Mouse (Mus musculus) frontal cortex, postnatal 14 days (tissue): ENCODE data around the gene Olfr323.
A peak's percentile ranks its signal among the peaks of the same experiment; 100 is the strongest.

Experiments
- DNase-seq, 2 experiments: peaks; one replicate each; pipeline ENCODE4 v3.0.0; 2022; ENCODE audit warnings: low spot score in 2 of 2

Gene Olfr323

GRCm38 (mm10) chr11:58630401-58630800, at the start of gene Olfr323:
Gene Olfr323 (minus strand): TSS chr11:58630501.
- no peak for DNase-seq

- DNase-seq, result no peak
These were observed 41.5 kb upstream of the Olfr323 start for GRCm38 (mm10) chr11:58671825-58672224.

- no peak for DNase-seq
These were observed 39.0 kb upstream of the Olfr323 start for GRCm38 (mm10) chr11:58669252-58669651.

GRCm38 (mm10) chr11:58658596-58658995, 28.3 kb upstream of the Olfr323 start, which contains the start of gene Olfr322:
Gene Olfr322 (plus strand): TSS chr11:58658782.
- DNase-seq, result no peak

GRCm38 (mm10) chr11:58655151-58655550, 24.9 kb upstream of the Olfr323 start:
- no peak for DNase-seq

GRCm38 (mm10) chr11:58643350-58643749, 13.0 kb upstream of the Olfr323 start:
- DNase-seq, result peak in 1 of 2 experiments; percentile 17

- DNase-seq, result no peak
These were observed 11.5 kb upstream of the Olfr323 start for GRCm38 (mm10) chr11:58641638-58642358.

GRCm38 (mm10) chr11:58641057-58641456, 10.8 kb upstream of the Olfr323 start:
- DNase-seq, result no peak

- no peak for DNase-seq
These were observed 10.1 kb upstream of the Olfr323 start, which contains the start of gene Trim58 for GRCm38 (mm10) chr11:58640272-58640867. Gene Trim58 (plus strand): TSS chr11:58640465.

GRCm38 (mm10) chr11:58638176-58638701, 7.9 kb upstream of the Olfr323 start:
- DNase-seq, result no peak

- DNase-seq, result peak in 1 of 2 experiments; percentile 16
These were observed 6.2 kb upstream of the Olfr323 start for GRCm38 (mm10) chr11:58636376-58636977.

GRCm38 (mm10) chr11:58634878-58635277, 4.6 kb upstream of the Olfr323 start:
- DNase-seq, result no peak

- DNase-seq, result no peak
These were observed 4.2 kb downstream of the Olfr323 start for GRCm38 (mm10) chr11:58626146-58626545.

- no peak for DNase-seq
These were observed 11.5 kb downstream of the Olfr323 start for GRCm38 (mm10) chr11:58618793-58619192.

GRCm38 (mm10) chr11:58618369-58618768, 11.9 kb downstream of the Olfr323 start:
- no peak for DNase-seq

- no peak for DNase-seq
These were observed 14.3 kb downstream of the Olfr323 start, which contains the start of gene 2210407C18Rik for GRCm38 (mm10) chr11:58615975-58616374. Gene 2210407C18Rik (minus strand): TSS chr11:58616075.

GRCm38 (mm10) chr11:58614526-58614925, 15.8 kb downstream of the Olfr323 start:
- no peak for DNase-seq

- DNase-seq, result no peak
These were observed 16.9 kb downstream of the Olfr323 start for GRCm38 (mm10) chr11:58613359-58613758.

- DNase-seq, result no peak
These were observed 23.3 kb downstream of the Olfr323 start for GRCm38 (mm10) chr11:58607030-58607429.

GRCm38 (mm10) chr11:58606177-58606919, 24.0 kb downstream of the Olfr323 start:
- no peak for DNase-seq

- no peak for DNase-seq
These were observed 25.1 kb downstream of the Olfr323 start for GRCm38 (mm10) chr11:58605228-58605627.

- no peak for DNase-seq
These were observed 25.6 kb downstream of the Olfr323 start for GRCm38 (mm10) chr11:58604688-58605087.
